Comparison of ENCODE assay signal across 8 mouse cellular contexts in the genomic region with DNA sequence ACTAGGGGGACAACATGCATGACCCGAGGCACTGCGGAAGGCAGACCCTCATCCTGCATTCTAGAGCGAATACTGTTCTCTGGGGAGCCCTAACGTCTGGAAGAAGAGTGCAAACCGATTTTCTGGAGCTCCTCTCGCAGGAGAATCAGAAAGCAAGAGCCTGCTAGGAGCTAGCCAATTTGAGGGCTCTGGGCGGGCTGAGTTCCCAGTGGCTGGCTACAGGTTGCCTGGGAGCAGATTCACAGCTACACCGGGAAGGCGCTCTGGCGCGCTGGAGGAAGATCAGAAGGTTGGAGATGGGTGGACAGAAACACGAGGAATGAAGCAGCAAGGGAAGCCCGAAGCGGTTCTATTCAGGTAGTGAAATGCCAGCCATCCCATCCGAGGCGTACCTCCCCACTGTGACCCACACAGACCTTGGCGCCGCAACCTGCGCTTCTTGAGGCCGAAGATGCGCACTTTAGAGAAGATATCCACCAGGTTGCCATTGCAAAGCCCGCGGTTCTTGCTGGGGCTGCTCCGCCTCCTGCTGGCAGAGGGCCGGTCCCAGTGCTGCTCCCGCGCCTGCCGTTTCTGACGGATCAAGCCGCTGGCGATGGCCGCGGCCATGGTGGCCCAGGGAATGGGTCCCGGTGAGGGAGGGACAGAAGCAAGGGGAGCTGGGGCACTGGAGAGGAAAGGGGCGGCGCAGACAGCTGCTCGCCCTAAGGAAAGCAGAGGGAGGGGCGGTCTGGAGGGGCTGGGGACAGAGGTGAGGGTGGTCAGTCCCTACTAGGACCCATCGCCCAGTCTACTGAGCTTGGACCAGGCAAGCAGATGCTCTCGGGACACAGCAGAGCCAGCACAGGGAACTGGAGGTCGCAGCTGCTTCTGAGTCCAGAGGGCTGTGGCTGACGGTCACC.
DNase-seq lines count a peak whose midpoint lies in the region; ATAC-seq and TF ChIP-seq lines count a peak whose summit lies in the region.

No protein-coding gene starts in this region.

- H3K4me3 ChIP-seq in E14TG2a.4 (replicated peaks; ENCODE audit: low read length), result peak overlapping the region; percentile 81
- H3K4me3 ChIP-seq in heart, embryonic 16.5 days (ENCODE audit: low read length), result peak overlapping the region; percentile 34
- H3K4me3 ChIP-seq in midbrain, embryonic 15.5 days, result peak overlapping the region; percentile 62

- no peaks in the 10 kb centered on the region for H3K9me3 ChIP-seq in E14TG2a.4 (ENCODE audit: low read length)
- no peaks in the 10 kb centered on the region for H3K9me3 ChIP-seq in heart, embryonic 16.5 days (replicated peaks; ENCODE audit: control insufficient read depth, low read length)
- no peaks in the 10 kb centered on the region for H3K9me3 ChIP-seq in midbrain, embryonic 15.5 days

- peak; percentile 49; the same call in 1 of the 2 replicates for ATAC-seq in heart, embryonic 16.5 days (replicated peaks; ENCODE audit: extremely low read depth, insufficient read depth, low FRiP score)
- ATAC-seq in midbrain, embryonic 15.5 days (replicated peaks), result peak; percentile 92

- H3K36me3 ChIP-seq in E14TG2a.4 (ENCODE audit: insufficient read depth, low read length), result no peaks in the 10 kb centered on the region
- H3K36me3 ChIP-seq in heart, embryonic 16.5 days (ENCODE audit: control insufficient read depth, insufficient read depth), result no peaks in the 10 kb centered on the region
- no peaks in the 10 kb centered on the region for H3K36me3 ChIP-seq in midbrain, embryonic 15.5 days (replicated peaks)

- H3K27me3 ChIP-seq in E14TG2a.4 (ENCODE audit: insufficient read depth, low read length), result peaks cover 48% of the 10 kb centered on the region
- H3K27me3 ChIP-seq in heart, embryonic 16.5 days (ENCODE audit: control insufficient read depth, insufficient read depth, low read length), result peaks cover 23% of the 10 kb centered on the region
- H3K27me3 ChIP-seq in midbrain, embryonic 15.5 days (replicated peaks), result 0 out of 2 replicates have a peak, but pooled peaks cover 5% of the 10 kb centered on the region

- peak overlapping the region; percentile 51 for H3K4me2 ChIP-seq in heart, embryonic 16.5 days (ENCODE audit: low read depth, low read length)
- H3K4me2 ChIP-seq in midbrain, embryonic 15.5 days, result peak overlapping the region; percentile 92

- 2% methylated on average over 42 of the region's 42 CpGs for WGBS in heart, embryonic 16.5 days
- under 1% methylated on average over 42 of the region's 42 CpGs for WGBS in midbrain, embryonic 15.5 days

- no peak overlapping the region for H3K27ac ChIP-seq in heart, embryonic 16.5 days (ENCODE audit: low read length)
- peak overlapping the region; percentile 80 for H3K27ac ChIP-seq in midbrain, embryonic 15.5 days

- peak; percentile 42 for DNase-seq in Muller cell, postnatal 12 days (ENCODE audit: inconsistent ontology term)
- peak; percentile 20 for DNase-seq in embryo, embryonic 11.5 days (ENCODE audit: low read depth, low spot score)
- DNase-seq in layer of hippocampus, adult 9-11 months, result peak; percentile 32
- DNase-seq in testis, postnatal 10 days (ENCODE audit: low spot score), result peak; percentile 42
- no peak for DNase-seq in spleen, postnatal 10 days (ENCODE audit: low spot score in 2 of 2)

- TF ChIP-seq CTCF in E14TG2a.4 (conservative IDR thresholded peaks at IDR 0.05; ENCODE audit: low read length), result no peak

- H3K9ac ChIP-seq in heart, embryonic 16.5 days (ENCODE audit: low read length), result 0 out of 2 replicates have a peak overlapping the region, but pooled peaks have one; percentile 9
- H3K9ac ChIP-seq in midbrain, embryonic 15.5 days, result peak overlapping the region; percentile 70

- H3K4me1 ChIP-seq in E14TG2a.4 (replicated peaks; ENCODE audit: low read depth, low read length), result peaks cover 15% of the 10 kb centered on the region
- H3K4me1 ChIP-seq in heart, embryonic 16.5 days (ENCODE audit: control insufficient read depth, insufficient read depth, low read length), result 0 out of 2 replicates have a peak, but pooled peaks cover 3% of the 10 kb centered on the region
- peaks cover 13% of the 10 kb centered on the region for H3K4me1 ChIP-seq in midbrain, embryonic 15.5 days

Comparison
In these comparisons a context has a peak if more than half of its experiments do, and no peak if none do; other contexts are left out.
1. DNase-seq: peak in Muller cell, postnatal 12 days (single experiment), embryo, embryonic 11.5 days (single experiment), layer of hippocampus, adult 9-11 months (single experiment) and testis, postnatal 10 days (single experiment); none in spleen, postnatal 10 days (0 of 2).
2. Peak in every context shown above with its lines, with median percentiles within 50 percentile points of each other: H3K4me3 ChIP-seq.